Mouse (Mus musculus): ENCODE measurements around the gene Serpinb3c. TPM values are rescaled to one million over a fixed set of nuclear protein-coding genes. Genes with fewer than 3 reads are reported as not detected.
"Not testable (repeated sequence)": the region's sequence is repeated elsewhere in the genome, so short reads cannot be mapped to it uniquely, and the experiment has no call there.

Serpinb3c gene
- polyA plus RNA-seq (2015; fragmentation: Nextera tagmentation; extraction: Ambion mirVana): not detected in 2 replicates

DNA sequence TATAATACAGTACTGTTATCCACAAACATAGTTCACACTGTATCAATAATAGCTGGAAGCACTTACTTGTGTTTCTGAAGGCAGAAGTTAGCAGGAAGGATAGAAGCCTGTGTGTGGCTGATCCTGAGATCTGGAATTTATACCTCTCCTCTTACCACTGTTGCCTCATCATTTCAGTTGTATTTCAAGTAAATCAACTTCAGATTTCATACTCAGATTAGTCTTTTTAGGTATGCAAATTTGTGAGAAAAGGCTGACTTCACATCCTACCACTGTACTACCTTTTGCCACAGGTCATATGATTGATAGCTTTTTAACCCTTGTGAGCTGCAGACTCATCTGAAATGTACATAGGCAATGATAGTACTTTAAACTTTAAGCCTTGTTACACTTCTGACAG lies at the start of gene Serpinb3c, which contains the start of gene Serpinb3b:
Gene Serpinb3c, minus strand, starts transcription at position 111 of the 400 bp plus-strand sequence.
Gene Serpinb3b, minus strand, starts transcription at position 101 of the 400 bp plus-strand sequence.
- not testable (repeated sequence) for H3K9me3 ChIP-seq (replicated peaks); H3K27me3 ChIP-seq; H3K9ac ChIP-seq; H3K4me2 ChIP-seq; ATAC-seq (replicated peaks; ENCODE audit: insufficient number of reproducible peaks, insufficient read depth, low FRiP score, low read depth); H3K36me3 ChIP-seq; H3K27ac ChIP-seq; H3K4me1 ChIP-seq (replicated peaks); H3K4me3 ChIP-seq

DNA sequence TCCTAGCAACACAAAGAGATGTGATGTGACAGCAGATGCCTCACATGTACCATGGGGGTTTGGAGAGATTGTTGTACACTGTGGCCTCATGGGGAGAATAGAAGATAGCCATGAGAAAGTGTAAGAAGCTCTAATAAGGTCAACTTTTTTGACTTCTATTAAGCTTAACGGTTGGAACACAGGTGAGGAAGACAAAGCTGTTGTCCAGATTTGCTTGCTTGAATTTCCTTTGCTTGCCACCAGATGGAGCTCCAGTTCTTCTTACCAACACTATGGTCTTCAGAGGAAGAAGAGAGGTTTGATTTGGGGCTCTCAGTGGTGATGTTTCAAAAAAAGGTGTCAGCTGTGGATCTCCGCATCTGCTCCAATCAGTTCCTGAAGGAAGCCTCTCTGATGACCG lies 35.0 kb downstream of the Serpinb3c start:
- not testable (repeated sequence) for H3K4me2 ChIP-seq
- WGBS: 36% methylated on average over 3 of the region's 3 CpGs

More for the DNA sequence above, 35.0 kb downstream of the Serpinb3c start:
- not testable (repeated sequence) for H3K4me1 ChIP-seq (replicated peaks); ATAC-seq (replicated peaks; ENCODE audit: insufficient number of reproducible peaks, insufficient read depth, low FRiP score, low read depth); H3K9ac ChIP-seq; H3K27ac ChIP-seq; H3K4me3 ChIP-seq; H3K9me3 ChIP-seq (replicated peaks); H3K27me3 ChIP-seq; H3K36me3 ChIP-seq

Other genes starting within 250 kb of the Serpinb3c start
- gene Serpinb3a, start 226.1 kb downstream of the Serpinb3c start, polyA plus RNA-seq (2015; fragmentation: Nextera tagmentation; extraction: Ambion mirVana): 0.25 TPM in 1 of 2 replicates, not detected in the other
- gene Serpinb3d, start 194.9 kb downstream of the Serpinb3c start, polyA plus RNA-seq (2015; fragmentation: Nextera tagmentation; extraction: Ambion mirVana): not detected in 2 replicates
- not detected in 2 replicates for gene Serpinb3b, start within 50 bp of the Serpinb3c start, polyA plus RNA-seq (2015; fragmentation: Nextera tagmentation; extraction: Ambion mirVana)
- 0.19 TPM in 1 of 2 replicates, not detected in the other for gene Serpinb11, start 82.8 kb upstream of the Serpinb3c start, polyA plus RNA-seq (2015; fragmentation: Nextera tagmentation; extraction: Ambion mirVana)
- 0.08 and 0.13 TPM in 2 replicates for gene Serpinb7, start 121.3 kb upstream of the Serpinb3c start, polyA plus RNA-seq (2015; fragmentation: Nextera tagmentation; extraction: Ambion mirVana)
- gene Serpinb2, start 233.1 kb upstream of the Serpinb3c start, polyA plus RNA-seq (2015; fragmentation: Nextera tagmentation; extraction: Ambion mirVana): 0.23 and 0.24 TPM in 2 replicates